Mouse (Mus musculus) midbrain, embryonic 12.5 days (tissue): Measurements from ENCODE around the gene Med26. TPM values are rescaled to one million over a fixed set of nuclear protein-coding genes. Genes with fewer than 3 reads are reported as not detected.
A peak's percentile ranks its signal among the peaks of the same experiment; 100 is the strongest.

ENCODE experiments used
- ATAC-seq: fragments of 200-750 bp; cut with Nextera tagmentation; 2 replicates; pipeline ENCODE4 v1.8.0; 2017; ENCODE audit warnings: low read depth, moderate TSS enrichment, moderate library complexity; ENCODE audit not compliant: low FRiP score
- H3K27ac ChIP-seq: fragments of 300-500 bp; sonication (generic); replicated peaks from 2 replicates; pipeline ENCODE4 v1.5.1; 2016; ENCODE audit warnings: mild to moderate bottlenecking
- H3K27me3 ChIP-seq: fragments of 300-500 bp; sonication (generic); 2 replicates; pipeline ENCODE4 v1.6.1; 2016; ENCODE audit warnings: mild to moderate bottlenecking
- H3K36me3 ChIP-seq: fragments of 300-500 bp; sonication (generic); 2 replicates; pipeline ENCODE4 v1.6.1; 2016
- H3K4me1 ChIP-seq: fragments of 300-500 bp; sonication (generic); 2 replicates; pipeline ENCODE4 v1.6.1; 2016
- H3K4me2 ChIP-seq: fragments of 300-500 bp; sonication (generic); replicated peaks from 2 replicates; pipeline ENCODE4 v1.6.1; 2016; ENCODE audit warnings: mild to moderate bottlenecking, moderate library complexity
- H3K4me3 ChIP-seq: fragments of 300-500 bp; sonication (generic); 2 replicates; pipeline ENCODE4 v1.5.1; 2016; ENCODE audit warnings: mild to moderate bottlenecking
- H3K9ac ChIP-seq: fragments of 300-500 bp; sonication (generic); replicated peaks from 2 replicates; pipeline ENCODE4 v1.6.1; 2016; ENCODE audit warnings: mild to moderate bottlenecking, moderate library complexity
- H3K9me3 ChIP-seq: fragments of 300-500 bp; sonication (generic); 2 replicates; pipeline ENCODE4 v1.6.1; 2016; ENCODE audit warnings: mild to moderate bottlenecking
- WGBS: fragments of 180-500 bp; shearing (Covaris S2); methylation state at CpG from one replicate; pipeline ENCODE4 v1.1.7; 2016; 5-methylcytosine and 5-hydroxymethylcytosine counted together
- polyA plus RNA-seq: library from polyadenylated mRNA; unstranded; fragments of >200 nt; fragmentation: Nextera tagmentation; extraction: Ambion mirVana; gene quantifications from 2 replicates; pipeline ENCODE4 v1.2.1, GENCODE M21; 2016

Gene Med26
- polyA plus RNA-seq, result 19.1 and 19.6 TPM in 2 replicates

- under 1% methylated on average over 78 of the region's 92 CpGs for WGBS
- Histone ChIP-seq H3K27me3 (no peaks in the 10 kb centered on the region), H3K27ac (peak within 1 kb of the TSS; percentile 85), H3K36me3 (peaks cover 13% of the 10 kb centered on the region; the same call in 1 of the 2 replicates), H3K4me3 (peak within 1 kb of the TSS; percentile 84), H3K9me3 (no peaks in the 10 kb centered on the region), H3K4me1 (peaks cover 31% of the 10 kb centered on the region), H3K4me2 (peak within 1 kb of the TSS; percentile 99), H3K9ac (peak within 1 kb of the TSS; percentile 97)
- ATAC-seq, result peak; percentile 95
These were observed at the start of gene Med26 for GRCm38 (mm10) chr8:72547802-72548643. TSS of gene Med26 (minus strand) at chr8:72548270.

GRCm38 (mm10) chr8:72590198-72590597 lies 42.1 kb upstream of the Med26 start:
- Histone ChIP-seq H3K36me3 (no peaks in the 10 kb centered on the region), H3K4me2 (no peak overlapping the region), H3K4me3 (no peak overlapping the region), H3K27ac (no peak overlapping the region), H3K27me3 (no peaks in the 10 kb centered on the region), H3K9ac (no peak overlapping the region), H3K9me3 (no peaks in the 10 kb centered on the region), H3K4me1 (no peaks in the 10 kb centered on the region)
- ATAC-seq, result no peak
- WGBS, result 74% methylated on average over 2 of the region's 2 CpGs

GRCm38 (mm10) chr8:72589286-72589685 lies 41.2 kb upstream of the Med26 start:
- H3K36me3 ChIP-seq, result no peaks in the 10 kb centered on the region
- H3K27ac ChIP-seq, result no peak overlapping the region
- ATAC-seq, result no peak
- WGBS, result 85% methylated on average over 7 of the region's 7 CpGs
- no peak overlapping the region for H3K4me2 ChIP-seq
- H3K4me3 ChIP-seq, result no peak overlapping the region
- H3K4me1 ChIP-seq, result no peaks in the 10 kb centered on the region
- no peaks in the 10 kb centered on the region for H3K27me3 ChIP-seq
- H3K9me3 ChIP-seq, result no peaks in the 10 kb centered on the region
- H3K9ac ChIP-seq, result no peak overlapping the region

- ATAC-seq, result no peak
These were observed 40.8 kb upstream of the Med26 start for GRCm38 (mm10) chr8:72588865-72589264.

GRCm38 (mm10) chr8:72587806-72588205 lies 39.7 kb upstream of the Med26 start:
- Histone ChIP-seq H3K4me2 (no peak overlapping the region), H3K9me3 (no peaks in the 10 kb centered on the region), H3K4me3 (no peak overlapping the region), H3K36me3 (no peaks in the 10 kb centered on the region), H3K27ac (no peak overlapping the region), H3K4me1 (no peaks in the 10 kb centered on the region), H3K27me3 (no peaks in the 10 kb centered on the region), H3K9ac (no peak overlapping the region)
- 72% methylated on average over 6 of the region's 6 CpGs for WGBS
- no peak for ATAC-seq

More at GRCm38 (mm10) chr8:72588865-72589264, 40.8 kb upstream of the Med26 start:
- H3K9ac ChIP-seq, result no peak overlapping the region
- H3K36me3 ChIP-seq, result no peaks in the 10 kb centered on the region
- no peaks in the 10 kb centered on the region for H3K9me3 ChIP-seq
- H3K27me3 ChIP-seq, result no peaks in the 10 kb centered on the region
- no peak overlapping the region for H3K4me3 ChIP-seq
- H3K4me2 ChIP-seq, result no peak overlapping the region
- H3K4me1 ChIP-seq, result no peaks in the 10 kb centered on the region
- H3K27ac ChIP-seq, result no peak overlapping the region
- WGBS, result 89% methylated on average over 10 of the region's 10 CpGs

- Histone ChIP-seq H3K4me3 (no peak overlapping the region), H3K27me3 (no peaks in the 10 kb centered on the region), H3K36me3 (no peaks in the 10 kb centered on the region), H3K9me3 (no peaks in the 10 kb centered on the region), H3K4me2 (no peak overlapping the region), H3K27ac (no peak overlapping the region), H3K4me1 (no peaks in the 10 kb centered on the region), H3K9ac (no peak overlapping the region)
- ATAC-seq, result no peak
- 87% methylated on average over 6 of the region's 6 CpGs for WGBS
These were observed 36.3 kb upstream of the Med26 start for GRCm38 (mm10) chr8:72584390-72584789.

- WGBS, result 89% methylated on average over 7 of the region's 7 CpGs
- no peak overlapping the region for H3K4me2 ChIP-seq
- no peak overlapping the region for H3K27ac ChIP-seq
- no peak overlapping the region for H3K4me3 ChIP-seq
- no peaks in the 10 kb centered on the region for H3K36me3 ChIP-seq
- no peaks in the 10 kb centered on the region for H3K9me3 ChIP-seq
- no peak for ATAC-seq
- no peak overlapping the region for H3K9ac ChIP-seq
- H3K27me3 ChIP-seq, result no peaks in the 10 kb centered on the region
- H3K4me1 ChIP-seq, result no peaks in the 10 kb centered on the region
These were observed 35.1 kb upstream of the Med26 start for GRCm38 (mm10) chr8:72583056-72583771.

GRCm38 (mm10) chr8:72579374-72579773 lies 31.3 kb upstream of the Med26 start:
- Histone ChIP-seq H3K4me3 (no peak overlapping the region), H3K9ac (no peak overlapping the region), H3K9me3 (no peaks in the 10 kb centered on the region), H3K27ac (no peak overlapping the region), H3K36me3 (no peaks in the 10 kb centered on the region), H3K4me2 (no peak overlapping the region), H3K27me3 (no peaks in the 10 kb centered on the region), H3K4me1 (no peaks in the 10 kb centered on the region)
- ATAC-seq, result no peak
- WGBS, result 73% methylated on average over 8 of the region's 9 CpGs

GRCm38 (mm10) chr8:72577941-72578340 lies 29.9 kb upstream of the Med26 start:
- Histone ChIP-seq H3K27ac (no peak overlapping the region), H3K9ac (no peak overlapping the region), H3K4me2 (no peak overlapping the region), H3K4me1 (peaks cover 6% of the 10 kb centered on the region), H3K36me3 (no peaks in the 10 kb centered on the region), H3K4me3 (no peak overlapping the region), H3K27me3 (no peaks in the 10 kb centered on the region), H3K9me3 (no peaks in the 10 kb centered on the region)
- WGBS, result 71% methylated on average over 1 of the region's 1 CpGs
- ATAC-seq, result no peak

GRCm38 (mm10) chr8:72577266-72577665 lies 29.2 kb upstream of the Med26 start:
- 79% methylated on average over 3 of the region's 3 CpGs for WGBS
- H3K4me3 ChIP-seq, result no peak overlapping the region
- no peak overlapping the region for H3K4me2 ChIP-seq
- H3K9me3 ChIP-seq, result no peaks in the 10 kb centered on the region
- no peak overlapping the region for H3K27ac ChIP-seq
- no peaks in the 10 kb centered on the region for H3K36me3 ChIP-seq
- no peaks in the 10 kb centered on the region for H3K27me3 ChIP-seq
- ATAC-seq, result no peak
- peaks cover 13% of the 10 kb centered on the region for H3K4me1 ChIP-seq
- H3K9ac ChIP-seq, result no peak overlapping the region

- no peak overlapping the region for H3K4me3 ChIP-seq
- no peak overlapping the region for H3K27ac ChIP-seq
- H3K4me1 ChIP-seq, result peaks cover 15% of the 10 kb centered on the region
- no peak overlapping the region for H3K4me2 ChIP-seq
- H3K27me3 ChIP-seq, result no peaks in the 10 kb centered on the region
- no peak for ATAC-seq
- no peak overlapping the region for H3K9ac ChIP-seq
- 94% methylated on average over 6 of the region's 6 CpGs for WGBS
- H3K9me3 ChIP-seq, result no peaks in the 10 kb centered on the region
- H3K36me3 ChIP-seq, result no peaks in the 10 kb centered on the region
These were observed 27.8 kb upstream of the Med26 start for GRCm38 (mm10) chr8:72575915-72576314.

- Histone ChIP-seq H3K4me2 (no peak overlapping the region), H3K4me3 (no peak overlapping the region), H3K4me1 (peaks cover 25% of the 10 kb centered on the region), H3K36me3 (peaks cover 5% of the 10 kb centered on the region), H3K27ac (no peak overlapping the region), H3K9ac (no peak overlapping the region), H3K9me3 (no peaks in the 10 kb centered on the region), H3K27me3 (no peaks in the 10 kb centered on the region)
- ATAC-seq, result no peak
- WGBS, result 75% methylated on average over 6 of the region's 6 CpGs
These were observed 25.4 kb upstream of the Med26 start for GRCm38 (mm10) chr8:72573450-72573849.
